Mouse (Mus musculus) heart, adult 2 months (tissue): ENCODE data around the gene Pnmt. TPM values are rescaled to one million over a fixed set of nuclear protein-coding genes. Genes with fewer than 3 reads are reported as not detected.

Experiments used
- DNase-seq, 2 experiments: peaks; one replicate each; pipeline ENCODE4 v3.0.0; 2021
- H3K27ac ChIP-seq: fragments of 200-600 bp; 2 replicates; pipeline ENCODE4 v1.8.1; 2022
- H3K27me3 ChIP-seq: fragments of 200-500 bp; 2 replicates; pipeline ENCODE4 v1.6.1; 2012; ENCODE audit warnings: mild to moderate bottlenecking, low read length, inconsistent platforms, mixed read lengths; ENCODE audit not compliant: control insufficient read depth, insufficient read depth
- H3K36me3 ChIP-seq: fragments of 200-500 bp; 2 replicates; pipeline ENCODE4 v1.6.1; 2012; ENCODE audit warnings: low read length, inconsistent platforms; ENCODE audit not compliant: control insufficient read depth, insufficient read depth
- H3K4me1 ChIP-seq: fragments of 200-500 bp; 2 replicates; pipeline ENCODE4 v1.6.1; 2011; ENCODE audit warnings: low read length; ENCODE audit not compliant: control insufficient read depth, insufficient read depth
- H3K4me3 ChIP-seq: fragments of 200-600 bp; 2 replicates; pipeline ENCODE4 v1.8.1; 2022
- H3K79me2 ChIP-seq: fragments of 200-500 bp; replicated peaks from 2 replicates; pipeline ENCODE4 v1.6.1; 2012; ENCODE audit warnings: mild to moderate bottlenecking, inconsistent platforms, low read length, moderate library complexity, mixed read lengths; ENCODE audit not compliant: control insufficient read depth, insufficient read depth
- H3K9ac ChIP-seq: fragments of 200-500 bp; 2 replicates; pipeline ENCODE4 v1.6.1; 2012; ENCODE audit warnings: low read depth, mild to moderate bottlenecking, control low read depth, inconsistent platforms, low read length, mixed read lengths
- CTCF ChIP-seq: fragments of 200-600 bp; IDR thresholded peaks from 2 replicates; pipeline ENCODE4 v1.8.1; 2022; ENCODE audit warnings: antibody characterized with exemption, mild to moderate bottlenecking, moderate library complexity
- EP300 ChIP-seq: fragments of 200-500 bp; IDR thresholded peaks from 2 replicates; pipeline ENCODE4 v1.6.1; 2011; ENCODE audit warnings: low read depth, low read length, control low read depth; ENCODE audit not compliant: insufficient read depth
- POLR2A ChIP-seq: fragments of 200-500 bp; IDR thresholded peaks from 2 replicates; pipeline ENCODE4 v1.6.1; 2011; ENCODE audit warnings: mild to moderate bottlenecking, low read depth, low read length, control low read depth; ENCODE audit not compliant: insufficient read depth
- WGBS: fragments of 180-500 bp; shearing (Covaris S2); methylation state at CpG from one replicate; pipeline ENCODE4 v1.1.7; 2018; 5-methylcytosine and 5-hydroxymethylcytosine counted together
- intact Hi-C: fragments of 180-260 bp; cut with DNase I; formaldehyde crosslinking; loops from one replicate; pipeline ENCODE4 v1.15.1; 2025
- long read RNA-seq: library from polyadenylated mRNA; stranded (forward); transcript quantifications from one replicate; pipeline ENCODE4 v2.0.0, GENCODE M21; 2021
- polyA plus RNA-seq: library from polyadenylated mRNA; depleted of rRNA; stranded (reverse); fragments of >200 nt; gene quantifications from 2 replicates; pipeline ENCODE4 v1.2.3, GENCODE M21; 2012; rRNA removed
- total RNA-seq, 2 experiments: library from RNA; stranded (reverse); gene quantifications; 2 replicates each; pipeline ENCODE4 v1.2.3; 2021

Pnmt gene
- total RNA-seq, result 1 to 10 TPM in 1 of 2 experiments, under 1 TPM in 1; 0.91 to 1.5 TPM
- 1.6 and 2.6 TPM in 2 replicates for polyA plus RNA-seq
- long read RNA-seq, partial matches to known transcripts, result 0 of 1 reads
- long read RNA-seq, other reads (novel, unspliced or antisense), result 1 of 1 reads

DNA sequence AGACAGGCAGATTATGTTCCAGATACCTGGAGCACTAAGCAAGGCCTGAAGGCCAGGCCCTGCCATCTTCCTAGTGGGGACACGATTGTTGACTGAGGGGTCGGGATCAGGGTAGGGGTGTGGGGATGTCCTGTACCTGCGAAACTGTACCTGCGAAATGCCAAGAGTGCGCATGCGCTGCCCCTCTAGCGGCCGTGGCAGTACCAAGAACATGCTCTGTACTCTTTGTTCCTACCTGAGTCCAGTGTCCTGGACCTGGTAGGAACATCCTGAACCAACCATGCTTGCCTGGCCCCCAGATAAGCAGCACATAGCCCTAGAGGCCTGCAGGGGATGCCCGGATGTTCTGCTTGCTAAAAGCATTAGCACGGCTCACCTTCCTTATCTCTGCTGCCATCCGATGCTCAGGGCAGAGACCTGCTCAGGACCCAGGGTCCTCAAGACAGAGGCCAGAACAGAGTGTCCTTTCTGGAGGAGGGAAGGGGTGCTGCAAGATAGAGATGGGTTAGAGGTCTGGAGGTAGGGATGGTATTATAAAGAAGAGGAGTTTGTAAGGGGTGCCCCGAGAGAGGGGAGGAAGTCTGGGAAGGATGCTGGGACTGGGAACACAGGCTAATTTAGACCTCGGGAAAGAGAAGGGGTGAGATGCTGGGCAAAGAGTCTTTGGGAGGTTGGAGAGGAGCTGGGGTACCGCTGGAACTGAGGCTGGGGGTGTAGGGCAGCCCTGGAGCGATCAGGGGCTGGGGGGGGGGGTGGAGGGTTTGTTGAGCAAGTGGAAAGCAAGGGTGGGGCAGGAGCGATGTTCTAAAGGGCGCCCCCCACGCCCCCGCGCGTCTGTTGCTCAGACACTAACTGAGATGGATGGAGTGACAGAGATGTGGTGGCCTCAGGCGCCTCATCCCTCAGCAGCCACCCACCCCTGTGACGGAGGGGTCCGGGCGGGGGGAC is at the start of gene Pnmt:
Gene Pnmt (plus strand): TSS at position 813 of the 948 bp plus-strand sequence.
- Histone ChIP-seq H3K9ac (peak within 1 kb of the TSS; percentile 93), H3K27ac (peak within 1 kb of the TSS; percentile 95), H3K4me3 (no peak within 1 kb of the TSS), H3K79me2 (no peaks in the 10 kb centered on the region), H3K4me1 (no peaks in the 10 kb centered on the region), H3K36me3 (no peaks in the 10 kb centered on the region), H3K27me3 (no peaks in the 10 kb centered on the region; the same call in 1 of the 2 replicates)
- DNase-seq, result peak; percentile 49 to 56
- intact Hi-C loops, result no loop called here
- WGBS, result 42% methylated on average over 25 of the region's 25 CpGs
- peak; percentile 95 for TF ChIP-seq EP300
- peak; percentile 15; the same call in 1 of the 2 replicates for TF ChIP-seq CTCF
- TF ChIP-seq POLR2A, result peak; percentile 71

DNA sequence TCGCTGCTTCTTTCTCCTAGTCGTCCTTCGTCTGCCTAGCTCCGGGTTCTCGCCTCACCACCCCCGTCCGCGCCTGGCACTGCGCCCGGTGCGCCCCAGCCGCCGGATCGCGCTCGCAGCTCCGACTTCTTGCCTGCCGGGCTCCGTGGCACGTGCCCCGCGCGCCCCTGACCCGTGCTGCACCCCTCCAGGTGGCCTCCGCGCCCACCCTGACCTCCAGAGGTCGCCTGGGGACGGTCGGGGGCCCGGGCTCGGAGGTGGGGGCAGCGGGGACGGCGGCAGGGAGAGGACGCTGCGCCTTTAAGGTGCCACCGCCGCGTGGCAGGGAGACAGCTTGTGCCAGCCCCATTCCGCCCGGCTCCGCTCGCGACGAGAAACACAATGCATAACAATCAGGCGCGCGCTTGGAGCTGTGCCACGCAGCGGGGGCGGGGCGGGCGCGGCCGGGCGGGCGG is 47.7 kb upstream of the Pnmt start:
- Histone ChIP-seq H3K27ac (no peak overlapping the region; the same call in 1 of the 2 replicates), H3K36me3 (no peaks in the 10 kb centered on the region), H3K9ac (peak overlapping the region; percentile 79), H3K4me1 (no peaks in the 10 kb centered on the region; the same call in 1 of the 2 replicates), H3K27me3 (peaks cover 9% of the 10 kb centered on the region), H3K4me3 (peak overlapping the region; percentile 54), H3K79me2 (no peaks in the 10 kb centered on the region)
- 1% methylated on average over 48 of the region's 57 CpGs for WGBS
- no peak for TF ChIP-seq POLR2A
- no peak for TF ChIP-seq EP300
- no peak for TF ChIP-seq CTCF
- DNase-seq, result peak; percentile 57 to 60
- intact Hi-C loops, result no loop called here

DNA sequence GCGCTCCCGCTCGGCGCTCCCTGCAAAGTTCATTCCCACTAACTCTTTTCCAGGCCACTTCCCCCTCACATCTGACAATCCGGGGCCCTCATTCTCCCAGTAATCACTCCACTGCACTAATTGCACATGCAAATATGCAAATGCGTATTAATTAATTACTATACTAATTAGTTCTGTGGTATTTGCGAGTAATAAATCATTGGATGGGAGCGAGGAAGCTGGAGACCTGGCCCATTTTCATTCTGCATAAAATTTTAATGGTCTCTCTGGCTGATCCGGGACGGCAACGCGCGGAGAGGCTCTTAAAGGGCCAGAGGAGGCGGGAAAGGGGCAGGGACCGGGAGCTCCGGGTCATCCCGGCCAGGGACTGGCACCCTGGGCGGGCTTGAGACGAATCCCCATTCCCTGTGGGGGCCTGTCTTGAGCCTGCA is 47.2 kb upstream of the Pnmt start:
- under 1% methylated on average over 19 of the region's 19 CpGs for WGBS
- Histone ChIP-seq H3K79me2 (no peaks in the 10 kb centered on the region), H3K4me1 (no peaks in the 10 kb centered on the region; the same call in 1 of the 2 replicates), H3K36me3 (no peaks in the 10 kb centered on the region), H3K27me3 (peaks cover 7% of the 10 kb centered on the region), H3K4me3 (peak overlapping the region; percentile 54), H3K9ac (peak overlapping the region; percentile 28), H3K27ac (no peak overlapping the region)
- TF ChIP-seq CTCF, result no peak
- DNase-seq, result peak in 1 of 2 experiments; percentile 37
- intact Hi-C loops, result no loop called here

DNA sequence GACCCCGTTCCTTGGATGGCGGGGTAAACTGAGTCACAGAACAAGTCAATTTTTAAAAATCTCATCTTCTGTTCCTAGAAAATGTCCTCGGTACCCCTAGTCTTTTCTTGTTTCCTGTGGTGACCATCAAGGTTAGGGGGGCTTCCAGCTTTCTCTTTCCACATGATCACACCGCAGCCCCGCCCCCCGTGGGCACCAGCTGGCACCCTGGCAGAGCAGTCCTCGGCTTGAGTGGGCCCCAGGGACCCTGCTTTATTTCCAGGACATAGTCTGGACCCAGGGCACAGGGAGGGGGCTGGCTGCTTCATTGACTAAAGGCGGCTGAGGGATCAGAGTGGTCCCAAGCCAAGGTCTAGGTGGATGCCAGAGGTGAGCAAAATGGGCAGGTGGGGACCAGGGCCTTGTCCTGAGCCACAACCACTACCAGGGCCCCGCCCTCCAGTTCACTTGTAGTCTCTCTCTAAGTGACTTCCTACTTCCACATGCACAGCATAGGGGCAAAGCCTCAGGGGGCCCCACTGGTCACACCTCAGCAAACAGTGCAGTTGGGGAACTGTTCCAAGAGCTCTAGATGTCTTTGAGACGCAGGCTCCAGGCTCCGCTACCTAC is 46.5 kb upstream of the Pnmt start:
- no peak overlapping the region for H3K9ac ChIP-seq
- no peak overlapping the region for H3K27ac ChIP-seq
- WGBS, result 31% methylated on average over 11 of the region's 11 CpGs
- no peaks in the 10 kb centered on the region for H3K79me2 ChIP-seq
- no peak for DNase-seq
- H3K36me3 ChIP-seq, result no peaks in the 10 kb centered on the region
- intact Hi-C loops, result loop anchor here (5.0 kb wide), 1 partner anchor 258 kb away; the partner anchor contains the start of gene Lrrc3c
- H3K27me3 ChIP-seq, result peaks cover 2% of the 10 kb centered on the region; the same call in 1 of the 2 replicates
- no peaks in the 10 kb centered on the region; the same call in 1 of the 2 replicates for H3K4me1 ChIP-seq
- H3K4me3 ChIP-seq, result no peak overlapping the region
- TF ChIP-seq CTCF (no peak), EP300 (no peak), POLR2A (no peak)

DNA sequence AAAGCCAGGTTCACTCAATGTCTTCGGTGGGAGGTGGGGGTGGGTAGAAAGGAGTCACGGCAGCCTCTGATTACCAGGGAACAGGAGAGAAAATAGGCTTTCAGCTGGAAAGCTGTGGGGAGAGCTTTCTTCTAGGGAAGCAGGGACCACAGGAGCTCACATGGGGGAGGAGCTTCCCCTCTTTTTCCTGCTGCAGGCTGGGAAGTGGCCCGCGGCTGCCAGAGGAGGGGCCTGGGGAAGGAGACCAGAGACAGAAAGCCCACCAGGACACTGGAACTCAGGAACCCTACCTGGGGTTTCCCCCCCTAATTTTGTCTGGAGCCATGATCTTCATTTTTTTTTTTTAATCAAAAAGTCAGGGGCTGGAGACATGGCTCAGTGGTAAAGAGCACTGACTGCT is 45.7 kb upstream of the Pnmt start:
- H3K79me2 ChIP-seq, result no peaks in the 10 kb centered on the region
- intact Hi-C loops, result loop anchor here (5.0 kb wide), 1 partner anchor 257 kb away; the partner anchor contains the start of gene Lrrc3c
- 23% methylated on average over 4 of the region's 4 CpGs for WGBS
- DNase-seq, result no peak
- H3K4me1 ChIP-seq, result no peaks in the 10 kb centered on the region; the same call in 1 of the 2 replicates
- H3K27ac ChIP-seq, result no peak overlapping the region
- TF ChIP-seq CTCF (no peak), POLR2A (no peak), EP300 (no peak)
- H3K36me3 ChIP-seq, result no peaks in the 10 kb centered on the region
- no peak overlapping the region for H3K9ac ChIP-seq
- H3K27me3 ChIP-seq, result peaks cover 2% of the 10 kb centered on the region; the same call in 1 of the 2 replicates
- no peak overlapping the region for H3K4me3 ChIP-seq
